Mouse (Mus musculus): Measurements from ENCODE around the gene Slc5a2. TPM values are rescaled to one million over a fixed set of nuclear protein-coding genes. Genes with fewer than 3 reads are reported as not detected.

Slc5a2 gene
- polyA plus RNA-seq, 1 experiment from 2014 or later, result 0.63 TPM

DNA sequence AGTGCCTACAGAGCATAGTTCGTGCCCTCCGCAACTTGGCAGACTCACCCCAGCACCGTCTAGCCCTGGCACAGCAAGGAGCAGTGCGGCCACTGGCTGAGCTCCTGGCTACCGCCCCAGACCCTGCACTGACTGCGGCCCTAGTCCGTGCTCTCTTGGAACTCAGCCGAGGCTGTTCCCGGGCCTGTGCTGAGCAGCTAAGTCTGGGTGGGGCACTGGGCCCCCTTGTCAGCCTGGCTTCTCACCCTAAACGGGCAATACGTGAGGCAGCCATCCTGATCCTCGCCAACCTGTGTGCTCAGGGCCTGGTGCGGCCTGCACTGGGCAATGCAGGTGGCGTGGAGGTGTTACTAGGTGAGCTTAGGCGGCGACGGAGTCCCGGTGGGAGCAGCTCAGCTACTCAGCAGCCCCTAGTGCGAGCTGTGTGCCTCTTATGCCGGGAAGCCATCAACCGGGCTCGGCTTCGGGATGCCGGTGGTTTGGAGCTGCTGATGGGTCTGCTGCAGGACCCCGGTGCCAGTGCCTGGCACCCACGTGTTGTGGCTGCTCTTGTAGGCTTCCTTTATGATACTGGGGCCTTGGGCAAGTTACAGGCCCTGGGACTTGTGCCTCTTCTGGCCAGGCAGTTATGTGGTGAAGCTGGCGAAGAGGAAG is 25.2 kb upstream of the Slc5a2 start:
- H3K9ac ChIP-seq (ENCODE audit: low read length), result peak overlapping the region; percentile 27; the same call in 1 of the 2 replicates
- no peak for TF ChIP-seq CTCF (IDR thresholded peaks at IDR 0.05; ENCODE audit: low read depth)
- no peak for TF ChIP-seq EP300 (optimal IDR thresholded peaks at IDR 0.05)
- no peak overlapping the region for H3K27ac ChIP-seq (replicated peaks)
- H3K9me3 ChIP-seq (ENCODE audit: control insufficient read depth, low read length), result no peaks in the 10 kb centered on the region
- H3K27me3 ChIP-seq (ENCODE audit: control insufficient read depth, insufficient read depth, low read length), result no peaks in the 10 kb centered on the region
- no peak overlapping the region for H3K4me3 ChIP-seq (ENCODE audit: low read depth, low read length)
- peaks cover 35% of the 10 kb centered on the region for H3K36me3 ChIP-seq (ENCODE audit: control insufficient read depth, insufficient read depth, low read length)
- 92% methylated on average over 27 of the region's 27 CpGs for WGBS
- no peaks in the 10 kb centered on the region; the same call in 1 of the 2 replicates for H3K4me1 ChIP-seq (replicated peaks; ENCODE audit: control insufficient read depth, insufficient read depth)
- no peak overlapping the region for H3K4me2 ChIP-seq (replicated peaks; ENCODE audit: low read depth)
- no peak for DNase-seq (ENCODE audit: low spot score)
- ATAC-seq (ENCODE audit: low FRiP score, low TSS enrichment), result no peak

DNA sequence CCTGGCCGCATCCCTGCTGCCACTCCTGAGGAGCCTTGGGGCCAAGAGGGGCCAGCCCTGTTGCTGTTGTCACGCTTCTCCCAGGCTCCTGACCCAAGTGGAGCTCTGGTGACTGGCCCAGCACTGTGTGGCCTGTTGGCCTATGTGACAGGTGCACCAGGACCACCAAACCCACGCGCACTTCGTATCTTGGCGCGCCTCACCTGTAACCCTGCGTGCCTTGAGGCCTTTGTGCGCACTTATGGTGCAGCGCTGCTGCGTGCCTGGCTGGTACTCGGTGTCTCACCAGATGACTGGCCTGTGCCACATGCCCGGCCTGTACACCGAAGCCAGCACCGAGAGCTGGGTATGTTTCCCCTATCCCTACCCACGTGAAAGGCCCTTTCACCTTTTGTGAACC is 23.1 kb upstream of the Slc5a2 start:
- DNase-seq (ENCODE audit: low spot score), result no peak
- no peak overlapping the region for H3K27ac ChIP-seq (replicated peaks)
- WGBS, result 95% methylated on average over 16 of the region's 16 CpGs
- H3K4me1 ChIP-seq (replicated peaks; ENCODE audit: control insufficient read depth, insufficient read depth), result peaks cover 6% of the 10 kb centered on the region; the same call in 1 of the 2 replicates
- no peaks in the 10 kb centered on the region for H3K9me3 ChIP-seq (ENCODE audit: control insufficient read depth, low read length)
- H3K27me3 ChIP-seq (ENCODE audit: control insufficient read depth, insufficient read depth, low read length), result no peaks in the 10 kb centered on the region
- ATAC-seq (ENCODE audit: low FRiP score, low TSS enrichment), result no peak
- no peak for TF ChIP-seq CTCF (IDR thresholded peaks at IDR 0.05; ENCODE audit: low read depth)
- TF ChIP-seq EP300 (optimal IDR thresholded peaks at IDR 0.05), result no peak
- H3K4me3 ChIP-seq (ENCODE audit: low read depth, low read length), result no peak overlapping the region
- H3K36me3 ChIP-seq (ENCODE audit: control insufficient read depth, insufficient read depth, low read length), result peaks cover 33% of the 10 kb centered on the region
- H3K9ac ChIP-seq (ENCODE audit: low read length), result no peak overlapping the region
- H3K4me2 ChIP-seq (replicated peaks; ENCODE audit: low read depth), result no peak overlapping the region

DNA sequence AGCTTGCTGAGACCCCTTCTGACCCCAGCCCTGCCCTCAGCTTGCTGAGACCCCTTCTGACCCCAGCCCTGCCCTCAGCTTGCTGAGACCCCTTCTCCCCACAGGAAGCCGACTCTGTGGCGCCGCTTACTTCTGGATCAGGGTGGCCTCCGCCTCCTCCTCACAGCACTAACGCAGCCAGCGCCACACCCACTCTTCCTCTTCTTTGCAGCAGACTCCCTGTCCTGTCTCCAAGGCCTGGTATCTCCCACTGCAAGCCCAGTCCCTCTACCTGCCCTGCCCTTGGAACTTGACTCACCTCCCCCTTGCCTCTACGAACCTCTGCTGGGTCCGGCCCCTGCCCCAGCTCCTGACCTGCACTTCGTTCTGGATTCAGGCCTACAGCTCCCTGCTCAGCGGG is 21.5 kb upstream of the Slc5a2 start:
- H3K4me3 ChIP-seq (ENCODE audit: low read depth, low read length), result no peak overlapping the region
- no peaks in the 10 kb centered on the region for H3K27me3 ChIP-seq (ENCODE audit: control insufficient read depth, insufficient read depth, low read length)
- H3K36me3 ChIP-seq (ENCODE audit: control insufficient read depth, insufficient read depth, low read length), result peaks cover 33% of the 10 kb centered on the region
- ATAC-seq (ENCODE audit: low FRiP score, low TSS enrichment), result no peak
- no peaks in the 10 kb centered on the region for H3K9me3 ChIP-seq (ENCODE audit: control insufficient read depth, low read length)
- no peak overlapping the region for H3K4me2 ChIP-seq (replicated peaks; ENCODE audit: low read depth)
- H3K4me1 ChIP-seq (replicated peaks; ENCODE audit: control insufficient read depth, insufficient read depth), result peaks cover 6% of the 10 kb centered on the region; the same call in 1 of the 2 replicates
- 70% methylated on average over 10 of the region's 10 CpGs for WGBS
- H3K9ac ChIP-seq (ENCODE audit: low read length), result no peak overlapping the region
- DNase-seq (ENCODE audit: low spot score), result no peak
- TF ChIP-seq EP300 (optimal IDR thresholded peaks at IDR 0.05) (no peak), CTCF (IDR thresholded peaks at IDR 0.05; ENCODE audit: low read depth) (no peak)
- no peak overlapping the region for H3K27ac ChIP-seq (replicated peaks)

DNA sequence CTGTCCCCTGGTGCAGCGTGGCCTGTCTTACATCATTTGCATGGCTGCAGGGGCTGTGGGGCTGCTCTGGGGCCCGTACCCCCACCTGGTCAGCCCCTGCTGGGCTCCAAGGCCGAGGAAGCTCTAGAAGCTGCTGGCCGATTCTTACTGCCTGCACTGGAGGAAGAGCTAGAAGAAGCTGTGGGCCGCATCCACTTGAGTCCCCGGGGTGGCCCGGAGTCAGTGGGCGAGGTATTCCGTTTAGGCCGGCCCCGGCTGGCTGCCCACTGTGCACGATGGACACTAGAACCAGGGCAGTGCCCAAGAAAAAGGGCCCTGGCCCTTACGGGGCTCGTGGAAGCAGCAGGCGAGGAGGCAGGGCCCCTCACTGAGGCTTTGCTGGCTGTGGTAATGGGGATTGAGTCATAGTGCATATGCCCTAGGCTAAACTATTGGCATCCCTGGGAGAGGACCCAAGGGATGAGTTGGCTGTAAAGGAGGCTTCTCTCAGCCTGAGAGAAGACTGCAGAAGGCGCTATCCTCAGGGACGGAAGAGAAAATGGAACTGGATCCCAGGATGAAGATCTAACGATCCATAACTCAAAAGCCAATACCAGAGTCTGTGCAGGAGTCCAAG is 20.9 kb upstream of the Slc5a2 start:
- H3K9me3 ChIP-seq (ENCODE audit: control insufficient read depth, low read length), result no peaks in the 10 kb centered on the region
- H3K27ac ChIP-seq (replicated peaks), result no peak overlapping the region
- TF ChIP-seq EP300 (optimal IDR thresholded peaks at IDR 0.05), result no peak
- TF ChIP-seq CTCF (IDR thresholded peaks at IDR 0.05; ENCODE audit: low read depth), result no peak
- no peak overlapping the region for H3K9ac ChIP-seq (ENCODE audit: low read length)
- no peak for ATAC-seq (ENCODE audit: low FRiP score, low TSS enrichment)
- no peak overlapping the region for H3K4me3 ChIP-seq (ENCODE audit: low read depth, low read length)
- H3K4me1 ChIP-seq (replicated peaks; ENCODE audit: control insufficient read depth, insufficient read depth), result peaks cover 6% of the 10 kb centered on the region; the same call in 1 of the 2 replicates
- H3K4me2 ChIP-seq (replicated peaks; ENCODE audit: low read depth), result no peak overlapping the region
- WGBS, result 91% methylated on average over 18 of the region's 18 CpGs
- no peaks in the 10 kb centered on the region for H3K27me3 ChIP-seq (ENCODE audit: control insufficient read depth, insufficient read depth, low read length)
- H3K36me3 ChIP-seq (ENCODE audit: control insufficient read depth, insufficient read depth, low read length), result peaks cover 33% of the 10 kb centered on the region
- no peak for DNase-seq (ENCODE audit: low spot score)

DNA sequence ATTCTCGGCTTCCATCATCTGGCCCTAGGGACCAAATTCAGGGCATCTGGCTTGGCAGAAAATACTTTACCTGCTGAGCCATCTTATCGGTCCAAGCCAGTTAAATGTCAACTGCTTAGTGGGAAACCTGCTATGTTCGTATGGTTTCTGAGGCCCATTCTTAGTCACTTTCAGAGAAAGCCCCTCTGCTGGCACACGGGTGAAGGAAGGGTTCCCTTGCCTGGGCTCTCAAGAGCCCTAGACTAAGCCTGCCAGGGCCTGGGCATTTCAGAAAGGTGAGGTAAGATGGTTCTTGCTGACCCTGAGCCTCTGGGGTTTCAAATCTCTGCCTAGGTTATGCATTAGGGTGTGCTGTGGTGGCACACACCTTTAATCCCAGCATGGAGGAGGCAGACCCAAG is 19.9 kb upstream of the Slc5a2 start:
- H3K4me3 ChIP-seq (ENCODE audit: low read depth, low read length), result no peak overlapping the region
- H3K36me3 ChIP-seq (ENCODE audit: control insufficient read depth, insufficient read depth, low read length), result peaks cover 24% of the 10 kb centered on the region
- 87% methylated on average over 4 of the region's 4 CpGs for WGBS
- no peak for DNase-seq (ENCODE audit: low spot score)
- H3K27ac ChIP-seq (replicated peaks), result peak overlapping the region; percentile 93
- peaks cover 6% of the 10 kb centered on the region; the same call in 1 of the 2 replicates for H3K4me1 ChIP-seq (replicated peaks; ENCODE audit: control insufficient read depth, insufficient read depth)
- no peak overlapping the region; the same call in 1 of the 2 replicates for H3K4me2 ChIP-seq (replicated peaks; ENCODE audit: low read depth)
- no peaks in the 10 kb centered on the region for H3K9me3 ChIP-seq (ENCODE audit: control insufficient read depth, low read length)
- no peak for ATAC-seq (ENCODE audit: low FRiP score, low TSS enrichment)
- H3K27me3 ChIP-seq (ENCODE audit: control insufficient read depth, insufficient read depth, low read length), result no peaks in the 10 kb centered on the region
- H3K9ac ChIP-seq (ENCODE audit: low read length), result no peak overlapping the region; the same call in 1 of the 2 replicates
- TF ChIP-seq EP300 (optimal IDR thresholded peaks at IDR 0.05), result no peak
- TF ChIP-seq CTCF (IDR thresholded peaks at IDR 0.05; ENCODE audit: low read depth), result no peak
